Mouse (Mus musculus) layer of hippocampus, adult 11-12 months (tissue): ENCODE data around the gene Camsap1.

Experiments used
- DNase-seq: peaks from one replicate; pipeline ENCODE4 v3.0.0; 2022; ENCODE audit warnings: low spot score

Gene Camsap1

DNA sequence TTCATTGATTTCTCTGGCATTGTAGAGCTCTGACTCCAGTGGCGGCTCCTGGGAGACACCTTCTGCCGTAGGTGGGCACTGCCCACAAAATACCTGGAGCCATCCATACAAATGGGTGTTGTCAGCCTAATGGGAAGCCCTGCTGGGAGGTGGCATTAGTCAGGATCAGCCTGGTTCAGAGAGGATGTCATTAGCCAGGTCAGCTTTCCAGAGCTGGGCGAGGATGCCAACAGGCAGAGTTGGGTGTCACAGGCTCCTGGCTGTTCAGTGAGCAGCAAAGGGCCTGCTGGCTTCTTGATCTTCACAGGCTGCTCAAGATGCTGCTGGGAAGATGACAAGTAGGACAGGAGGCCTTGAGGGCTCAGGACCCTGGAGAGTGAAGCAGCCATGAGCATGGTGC, 98.3 kb downstream of the Camsap1 start:
- no peak for DNase-seq

DNA sequence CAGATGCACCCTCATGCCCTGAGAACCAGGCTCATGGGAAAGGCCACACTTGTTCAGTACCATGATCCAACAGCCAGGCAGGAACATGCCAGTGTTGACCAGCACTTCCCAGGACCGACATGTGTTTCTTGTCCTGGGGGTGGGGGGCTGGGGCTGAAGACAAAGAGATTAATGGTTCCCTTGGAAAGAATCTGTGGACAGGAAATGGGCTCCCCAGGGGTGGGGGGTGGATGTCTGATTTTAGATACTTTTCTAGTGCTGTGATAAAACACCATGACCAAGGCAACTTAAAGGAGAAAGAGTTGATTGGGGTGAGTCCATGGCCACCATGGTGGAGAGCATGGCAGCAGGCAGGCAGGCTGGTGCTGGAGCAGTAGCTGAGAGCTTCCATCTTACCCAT, 100.8 kb downstream of the Camsap1 start:
- no peak for DNase-seq

DNA sequence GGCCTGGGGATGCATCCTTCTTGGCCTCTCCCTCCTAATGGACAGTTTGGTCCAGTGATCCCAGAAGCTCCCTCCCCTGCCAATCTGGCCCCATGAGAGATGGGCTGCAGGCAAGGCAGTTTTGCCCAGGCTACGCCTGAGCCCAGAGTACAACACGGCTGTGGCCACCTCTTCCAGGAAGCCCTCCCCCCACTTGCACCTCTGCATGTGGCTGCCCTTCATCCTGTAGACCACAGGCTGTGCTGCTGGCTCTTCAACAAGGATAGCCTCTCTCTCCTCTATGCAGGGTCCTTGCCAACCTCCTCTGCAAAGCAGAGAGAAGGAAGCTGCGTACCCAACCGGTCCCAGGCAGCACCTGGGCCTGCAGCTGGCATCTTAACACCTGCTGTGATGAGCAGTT, 104.0 kb downstream of the Camsap1 start:
- DNase-seq: peak; percentile 18

DNA sequence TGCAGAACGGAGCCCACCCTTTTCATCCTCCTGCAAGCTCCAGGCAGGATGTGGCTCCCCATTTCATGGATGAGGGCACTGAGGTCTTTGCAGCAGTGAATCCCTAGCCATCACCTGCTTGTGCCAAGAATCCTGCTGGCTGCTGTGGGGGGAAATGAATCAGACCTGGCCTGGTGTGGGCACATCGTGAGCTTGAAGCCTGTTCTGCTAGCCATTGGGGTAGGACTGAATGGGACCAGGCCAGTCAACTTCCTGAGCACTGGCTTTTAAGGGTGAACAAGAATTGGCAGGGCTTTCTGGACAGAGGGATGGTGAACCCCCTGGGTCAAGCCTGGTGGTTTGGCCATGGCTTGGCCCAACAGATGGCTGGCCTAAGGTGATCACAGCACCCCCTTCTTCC, 104.6 kb downstream of the Camsap1 start:
- no peak for DNase-seq

DNA sequence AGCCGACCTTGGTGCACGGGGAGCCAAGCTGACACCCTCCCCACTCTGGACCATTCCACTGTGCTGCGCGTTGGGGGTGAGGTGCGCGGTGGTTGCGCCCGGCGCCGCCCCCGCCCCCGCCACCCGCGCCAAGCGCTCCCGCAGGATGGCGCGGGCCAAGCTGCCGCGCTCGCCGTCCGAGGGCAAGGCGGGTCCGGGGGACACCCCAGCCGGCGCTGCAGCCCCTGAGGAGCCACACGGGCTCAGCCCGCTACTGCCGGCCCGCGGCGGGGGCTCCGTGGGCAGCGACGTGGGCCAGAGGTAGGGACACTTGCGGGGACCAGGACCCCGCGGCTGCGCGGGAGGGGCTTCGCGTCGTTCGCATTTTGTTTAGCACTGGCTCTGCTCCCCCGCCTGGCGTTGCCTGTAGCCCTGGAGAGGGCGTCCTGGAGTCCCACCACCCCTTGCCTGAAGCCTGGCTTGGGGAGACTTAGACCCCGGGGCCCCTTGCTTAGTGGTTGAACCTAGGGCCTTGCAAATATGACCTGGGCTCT, 105.3 kb downstream of the Camsap1 start:
- peak; percentile 11 for DNase-seq

DNA sequence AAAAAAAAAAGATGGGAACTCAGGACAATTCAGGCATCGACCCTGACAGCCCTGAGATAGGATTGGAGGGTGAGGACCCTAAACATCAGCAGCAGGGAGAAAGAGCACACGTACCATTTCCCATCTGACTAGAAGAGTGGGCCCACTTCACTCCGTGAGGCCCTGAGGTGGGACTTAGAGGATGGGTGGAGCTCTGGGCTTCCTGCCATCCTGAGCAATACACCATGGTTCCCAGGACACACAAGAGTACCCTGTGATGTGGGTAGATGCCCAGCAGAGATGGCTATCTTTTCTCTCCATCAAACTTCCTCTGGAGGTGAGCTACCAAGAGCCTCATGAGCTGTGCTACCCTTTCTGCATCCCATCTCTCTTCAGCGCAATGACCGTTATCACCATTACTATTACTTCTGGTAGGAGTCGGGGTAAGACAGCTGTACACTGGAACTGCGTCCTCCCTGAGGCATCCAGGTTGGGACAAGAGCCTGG, 105.8 kb downstream of the Camsap1 start:
- no peak for DNase-seq
